Mouse (Mus musculus) kidney, adult 11 months (tissue): ENCODE measurements at regions not wholly inside any gene's neighbourhood (a gene's known extent, or its start where the extent isn't known, plus 50 kb on each side); places are given as distances from the start of the nearest gene placed in this dataset.
A peak's percentile ranks its signal among the peaks of the same experiment; 100 is the strongest.

Experiments
- DNase-seq: peaks from one replicate; pipeline ENCODE4 v3.0.0; 2022

DNA sequence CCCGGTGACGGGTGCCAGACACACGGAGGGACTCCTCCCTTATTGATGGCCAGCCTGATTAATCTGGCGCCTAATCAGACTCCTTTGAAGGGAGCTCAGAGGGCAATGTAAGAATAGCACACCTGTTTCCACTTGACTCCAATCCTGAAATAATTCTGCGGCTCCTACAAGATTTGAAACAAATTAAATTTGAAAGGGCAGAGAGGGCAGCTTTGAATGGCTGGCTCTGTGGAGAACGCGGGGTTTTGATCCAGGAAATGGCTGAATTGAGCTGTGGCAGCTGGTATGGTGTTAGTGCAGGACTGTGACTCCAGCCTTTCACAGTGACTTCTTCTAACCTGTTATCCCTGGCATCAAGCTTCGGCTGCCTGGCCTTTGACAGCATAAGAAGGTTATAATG lies 232.0 kb upstream of the Mpped2 start:
- no peak for DNase-seq

GRCm38 (mm10) chr2:106461490-106461889 lies 231.6 kb upstream of the Mpped2 start:
- DNase-seq = no peak

GRCm38 (mm10) chr2:106461973-106462637 lies 231.0 kb upstream of the Mpped2 start:
- no peak for DNase-seq

DNA sequence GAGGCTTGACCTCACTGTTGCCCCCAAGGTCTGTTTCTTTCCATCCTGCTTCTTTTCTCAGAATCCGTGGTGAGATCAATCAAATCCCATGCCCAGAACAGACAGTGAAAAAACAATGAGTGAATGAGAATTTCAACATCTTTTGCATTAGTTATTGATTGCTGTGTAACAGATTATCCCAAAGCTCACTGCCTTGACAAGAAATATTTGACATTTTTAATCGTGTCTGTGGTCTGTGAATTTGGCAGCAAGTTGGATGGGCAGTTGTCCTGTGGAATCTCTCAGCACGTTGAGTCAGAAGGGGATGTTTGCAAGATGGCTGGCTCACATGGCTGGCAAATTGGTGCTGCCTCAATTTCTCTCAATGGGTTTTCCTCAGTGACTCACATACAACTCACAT lies 228.0 kb upstream of the Mpped2 start:
- DNase-seq = no peak

- no peak for DNase-seq
Measured at GRCm38 (mm10) chr2:106465831-106466230, 227.2 kb upstream of the Mpped2 start.

DNA sequence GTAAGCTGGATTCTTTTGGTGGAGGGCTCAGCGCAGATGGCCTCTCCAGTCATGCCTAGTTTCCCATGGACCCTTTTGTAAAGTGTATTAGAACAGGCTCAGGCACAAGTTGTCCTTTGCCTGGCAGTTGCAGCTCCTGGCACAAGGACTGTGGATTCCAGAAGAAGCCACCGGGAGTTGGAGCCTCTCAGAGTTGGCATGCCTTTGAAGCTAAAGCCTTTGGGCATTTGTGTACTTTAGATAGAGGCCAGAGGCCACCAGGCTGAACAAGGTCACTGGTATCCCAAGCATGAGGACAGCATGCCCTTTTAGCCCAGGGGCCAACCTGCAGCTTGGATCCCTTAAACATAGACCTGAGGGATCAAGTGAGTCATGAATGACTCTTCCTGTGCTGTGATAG lies 223.9 kb upstream of the Mpped2 start:
- peak; percentile 8 for DNase-seq

DNA sequence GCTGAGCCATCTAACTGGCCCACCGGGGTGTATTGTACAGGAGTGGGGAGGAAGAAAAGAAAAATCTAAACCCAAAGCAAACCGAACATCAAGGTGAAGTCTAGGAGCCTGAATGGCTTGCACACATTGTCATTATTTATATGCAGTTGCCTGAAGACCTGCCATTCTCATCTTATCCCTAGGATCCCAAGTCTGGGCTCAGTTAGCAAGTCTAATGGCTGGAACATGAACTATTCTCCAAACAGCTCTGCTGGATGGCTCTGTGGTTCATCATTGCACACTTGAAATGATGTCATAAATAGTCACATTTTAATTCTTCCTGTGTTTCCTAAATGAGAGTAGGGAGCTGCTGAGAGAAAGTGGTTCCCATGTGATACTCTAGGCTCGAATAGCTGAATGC lies 219.6 kb upstream of the Mpped2 start:
- no peak for DNase-seq

DNA sequence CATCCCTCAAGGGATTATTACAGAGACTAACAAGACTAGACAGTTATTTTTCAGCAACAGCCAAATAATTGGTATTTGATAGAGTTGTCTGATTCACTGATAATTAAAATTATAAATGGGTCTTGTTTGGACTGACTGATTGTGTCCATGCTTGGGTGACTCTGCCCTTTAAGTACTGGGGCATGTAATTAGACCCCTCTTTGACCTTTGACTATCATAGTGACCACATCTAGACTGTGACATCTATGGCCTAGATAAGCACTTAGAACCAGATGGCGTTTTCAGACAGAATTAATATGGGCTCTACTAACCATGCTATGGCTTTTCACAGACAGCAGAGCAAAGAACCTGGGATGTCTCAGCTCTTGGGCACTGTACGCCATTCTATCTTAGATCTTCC lies 215.1 kb upstream of the Mpped2 start:
- DNase-seq = no peak

DNA sequence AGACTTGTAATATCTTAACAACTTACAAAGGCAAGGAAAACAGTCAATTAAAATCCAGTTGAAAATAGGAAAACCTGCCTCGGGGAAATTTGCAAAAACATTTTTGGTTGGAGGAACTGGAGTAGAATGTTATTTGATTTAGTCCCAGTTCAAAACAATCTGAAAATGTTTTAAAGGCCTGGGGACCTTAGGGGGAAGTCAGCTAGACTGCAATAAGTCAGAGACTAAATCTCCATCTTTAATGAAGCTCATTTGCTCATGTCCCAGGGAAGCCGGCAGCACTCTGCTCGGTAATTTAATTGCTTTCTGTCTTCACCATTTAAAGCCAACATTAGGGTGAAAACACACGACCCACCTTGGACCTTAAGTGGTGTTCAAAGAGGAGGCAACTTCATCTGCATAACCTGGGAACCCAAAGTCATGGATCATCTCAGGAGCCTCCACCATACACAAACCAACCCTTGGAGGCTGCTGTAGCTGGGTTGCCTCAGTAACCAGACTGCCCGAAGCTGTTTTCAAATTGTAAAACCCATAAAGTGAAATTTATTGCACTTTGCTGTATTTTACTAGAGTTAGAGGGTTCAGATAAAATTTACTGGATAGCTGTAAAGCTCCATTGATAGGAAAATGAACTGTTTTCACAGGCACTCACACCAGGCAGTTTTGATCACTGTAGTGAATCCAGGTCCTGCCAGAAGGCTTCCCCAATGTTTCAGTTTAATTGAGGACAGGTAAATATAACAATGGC lies 205.6 kb upstream of the Mpped2 start:
- no peak for DNase-seq

DNA sequence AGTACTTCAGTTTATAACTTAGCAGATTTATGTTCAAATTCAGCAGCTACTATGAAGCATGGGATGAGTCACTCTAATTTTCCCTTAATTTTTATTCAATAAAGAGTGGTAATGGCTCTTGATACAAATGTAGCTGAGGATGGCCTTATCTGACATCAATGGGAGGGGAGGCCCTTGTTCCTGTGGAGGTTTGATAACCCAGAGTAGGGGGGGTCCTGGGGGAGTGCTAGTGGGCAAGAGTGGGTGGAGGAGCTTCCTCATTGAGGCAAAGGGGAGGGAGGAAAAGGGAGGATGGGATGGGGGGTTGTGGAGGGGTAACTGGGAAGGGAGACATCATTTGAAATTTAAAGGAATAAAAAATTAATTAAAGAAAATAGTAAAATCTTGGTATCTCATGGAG lies 194.3 kb upstream of the Mpped2 start:
- DNase-seq = no peak

DNA sequence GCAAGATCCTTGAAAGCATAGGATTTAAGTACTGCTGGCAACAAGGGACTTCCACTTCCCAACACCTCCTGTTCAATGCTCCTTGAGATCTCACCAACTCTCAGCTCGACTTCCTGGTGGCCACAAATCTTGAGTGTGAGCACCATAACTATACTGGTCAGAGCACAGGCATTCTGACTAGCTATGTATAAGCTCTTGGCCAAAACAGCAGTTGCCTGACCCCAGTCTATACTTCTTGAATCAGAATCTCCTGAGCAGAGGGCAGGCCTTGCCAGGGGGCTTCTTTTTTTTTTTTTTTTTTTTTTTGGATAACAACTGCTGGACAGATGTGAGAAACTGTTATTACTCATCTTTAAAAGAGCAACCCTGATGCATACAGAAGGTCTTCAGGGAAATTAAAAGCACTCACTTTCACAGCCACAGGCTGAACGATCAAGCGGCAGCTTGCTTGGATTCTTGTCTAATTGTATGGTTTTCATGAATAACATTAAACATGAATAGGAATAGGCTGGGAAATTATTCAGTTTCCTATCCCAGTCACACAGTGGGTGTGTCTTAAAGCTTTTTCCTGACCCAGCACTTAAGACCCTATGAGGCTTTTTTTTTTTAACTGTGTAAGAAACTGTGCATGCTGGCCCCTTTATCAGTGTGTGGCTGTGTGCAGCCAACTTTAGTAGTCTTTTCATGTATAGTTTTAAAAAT lies 193.7 kb upstream of the Mpped2 start:
- DNase-seq = no peak

- no peak for DNase-seq
Measured at GRCm38 (mm10) chr2:106504933-106505420, 188.1 kb upstream of the Mpped2 start.

DNA sequence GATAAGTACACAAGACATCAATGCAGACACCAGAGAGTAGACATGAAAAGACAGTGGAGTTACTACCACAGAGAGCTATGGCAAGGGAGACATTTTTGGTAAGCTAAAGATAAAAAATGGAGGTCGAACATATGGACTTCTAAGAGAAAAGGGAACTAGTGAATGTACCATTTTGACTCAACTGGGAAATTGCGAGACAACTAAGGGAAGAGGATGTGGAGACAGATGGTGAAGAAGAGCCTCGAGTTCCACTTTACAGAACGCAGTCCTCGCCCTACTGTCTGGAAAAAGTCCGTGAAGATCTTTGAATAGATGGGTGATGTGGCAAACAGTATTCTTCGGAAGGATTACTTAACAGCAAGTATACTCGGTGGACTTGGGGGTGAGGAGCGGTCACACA lies 181.2 kb upstream of the Mpped2 start:
- no peak for DNase-seq

GRCm38 (mm10) chr2:106512338-106513024 lies 180.6 kb upstream of the Mpped2 start:
- DNase-seq = no peak

DNA sequence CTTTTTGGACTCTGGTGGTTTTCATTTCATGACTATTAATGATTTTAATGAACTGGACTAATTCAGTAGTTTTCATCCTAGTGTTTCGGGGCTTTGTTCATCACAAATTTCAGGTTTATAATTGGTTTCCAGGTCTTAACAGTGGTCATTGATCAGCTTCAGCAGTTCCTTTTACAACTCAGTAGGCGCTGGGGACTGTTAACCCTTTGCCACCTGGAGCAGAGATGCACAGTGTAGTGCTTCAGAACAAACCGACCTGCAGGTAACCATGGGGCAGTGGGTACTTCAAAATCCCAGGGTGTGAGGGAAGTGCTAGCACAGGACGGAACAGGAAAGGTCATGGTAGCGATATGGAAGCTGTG lies 180.1 kb upstream of the Mpped2 start:
- DNase-seq = no peak

DNA sequence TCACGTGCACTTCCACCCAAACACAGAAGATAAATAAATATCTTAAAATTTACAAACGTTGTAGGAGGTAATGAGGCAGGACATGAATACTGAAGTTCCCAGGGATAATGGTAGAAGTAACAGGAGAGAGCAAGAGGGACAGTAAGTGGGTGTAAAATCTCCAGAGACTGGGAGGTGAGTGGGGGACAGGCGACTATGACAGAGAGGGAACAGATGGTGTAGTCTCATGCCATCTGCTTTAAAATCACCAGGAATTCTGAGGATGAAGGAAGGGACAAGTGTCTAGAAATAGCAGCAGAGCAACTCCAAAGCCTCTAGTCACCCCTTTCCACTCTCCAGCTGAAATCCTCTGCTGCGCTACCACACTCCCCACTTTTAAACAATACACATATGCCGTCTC lies 175.8 kb upstream of the Mpped2 start:
- DNase-seq = no peak

- no peak for DNase-seq
Measured at GRCm38 (mm10) chr2:106522961-106523360, 170.1 kb upstream of the Mpped2 start.

- DNase-seq = no peak
Measured at GRCm38 (mm10) chr2:106527008-106527407, 166.1 kb upstream of the Mpped2 start.

GRCm38 (mm10) chr2:106529247-106529646 lies 163.8 kb upstream of the Mpped2 start:
- DNase-seq = no peak

GRCm38 (mm10) chr2:106529746-106530145 lies 163.3 kb upstream of the Mpped2 start:
- DNase-seq = no peak

- no peak for DNase-seq
Measured at GRCm38 (mm10) chr2:106538329-106538728, 154.7 kb upstream of the Mpped2 start.

GRCm38 (mm10) chr2:106540176-106540575 lies 152.9 kb upstream of the Mpped2 start:
- no peak for DNase-seq

DNA sequence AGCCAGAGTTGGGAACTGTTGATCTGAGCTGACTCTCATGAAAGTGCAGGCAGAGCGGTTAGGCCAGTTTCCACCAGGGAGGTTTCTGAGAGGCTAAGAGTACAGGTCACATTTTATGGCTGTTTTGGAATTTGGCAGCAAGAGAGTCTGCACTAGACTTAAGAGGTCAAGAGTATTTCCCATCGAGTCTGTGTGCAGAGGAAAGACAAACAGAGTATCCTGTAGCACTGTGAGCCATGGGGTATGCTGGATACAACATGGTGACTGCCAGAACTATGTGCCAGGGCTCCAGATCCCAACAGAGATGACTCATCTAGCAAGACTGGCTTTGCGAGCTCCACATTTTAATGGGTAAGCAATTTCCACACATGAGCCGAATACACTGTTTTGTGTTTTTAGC lies 146.0 kb upstream of the Mpped2 start:
- DNase-seq = peak; percentile 51
